Mouse (Mus musculus) brain, embryonic 14.5 days (tissue): ENCODE measurements around the gene Limch1.

Experiments used
- CTCF ChIP-seq: fragments of 200-500 bp; IDR thresholded peaks from 2 replicates; pipeline ENCODE4 v1.5.1; 2012; ENCODE audit warnings: inconsistent platforms, mild to moderate bottlenecking, moderate library complexity, borderline replicate concordance; ENCODE audit not compliant: insufficient read depth, insufficient read length; ENCODE audit errors: extremely low read depth
- POLR2A ChIP-seq: fragments of 200-500 bp; IDR thresholded peaks from 2 replicates; pipeline ENCODE4 v1.6.1; 2012; ENCODE audit warnings: mild to moderate bottlenecking, inconsistent platforms, borderline replicate concordance; ENCODE audit not compliant: poor library complexity, insufficient read depth, insufficient read length, severe bottlenecking; ENCODE audit errors: extremely low read depth

GRCm38 (mm10) chr5:66988926-66989325, 243.3 kb downstream of the Limch1 start:
- TF ChIP-seq CTCF (no peak; the same call in 1 of the 2 replicates), POLR2A (no peak)
